Mouse (Mus musculus): ENCODE data around the gene Xlr4c. TPM values are rescaled to one million over a fixed set of nuclear protein-coding genes. Genes with fewer than 3 reads are reported as not detected.
"Not testable (repeated sequence)": the region's sequence is repeated elsewhere in the genome, so short reads cannot be mapped to it uniquely, and the experiment has no call there.

The Xlr4c gene
- polyA plus RNA-seq, 1 experiment from 2014 or later = not detected

GRCm38 (mm10) chrX:73191934-73192333, 51.0 kb downstream of the Xlr4c start, which contains the start of gene Xlr3b:
Gene Xlr3b, plus strand, starts transcription at chrX:73192207.
- not testable (repeated sequence) for H3K27me3 ChIP-seq (ENCODE audit: control insufficient read depth, insufficient read depth, low read length); ATAC-seq (ENCODE audit: low FRiP score); H3K27ac ChIP-seq (ENCODE audit: low read depth, low read length); H3K36me3 ChIP-seq (ENCODE audit: control insufficient read depth, insufficient read depth, low read length); H3K4me3 ChIP-seq (ENCODE audit: low read depth, low read length); H3K4me2 ChIP-seq (replicated peaks; ENCODE audit: low read depth, low read length); H3K4me1 ChIP-seq (replicated peaks; ENCODE audit: control insufficient read depth, insufficient read depth, low read length); H3K9me3 ChIP-seq (ENCODE audit: control insufficient read depth, low read length); H3K9ac ChIP-seq (ENCODE audit: low read depth, low read length); DNase-seq (ENCODE audit: low spot score)
- WGBS = 77% methylated on average over 9 of the region's 12 CpGs

Other genes starting within 250 kb of the Xlr4c start
- gene Pnma5, start 206.0 kb downstream of the Xlr4c start, polyA plus RNA-seq (2014; fragmentation: Nextera tagmentation; extraction: Ambion mirVana) = not detected in 2 replicates
- gene Pnma3, start 178.3 kb downstream of the Xlr4c start, polyA plus RNA-seq (2014; fragmentation: Nextera tagmentation; extraction: Ambion mirVana) = 0.27 and 0.90 TPM in 2 replicates
- gene Xlr4a, start 160.7 kb downstream of the Xlr4c start, polyA plus RNA-seq (2014; fragmentation: Nextera tagmentation; extraction: Ambion mirVana) = 0.43 TPM in 1 of 2 replicates, not detected in the other
- 4.5 and 6.0 TPM in 2 replicates for gene Xlr3a, start 146.0 kb downstream of the Xlr4c start, polyA plus RNA-seq (2014; fragmentation: Nextera tagmentation; extraction: Ambion mirVana)
- not detected in 2 replicates for gene Gm14685, start 126.1 kb downstream of the Xlr4c start, polyA plus RNA-seq (2014; fragmentation: Nextera tagmentation; extraction: Ambion mirVana)
- gene Xlr5b, start 94.3 kb downstream of the Xlr4c start, polyA plus RNA-seq (2014; fragmentation: Nextera tagmentation; extraction: Ambion mirVana) = not detected in 2 replicates
- 0.11 TPM in 1 of 2 replicates, not detected in the other for gene DXBay18, start 93.7 kb downstream of the Xlr4c start, polyA plus RNA-seq (2014; fragmentation: Nextera tagmentation; extraction: Ambion mirVana)
- gene Spin2d, start 66.1 kb downstream of the Xlr4c start, polyA plus RNA-seq (2014; fragmentation: Nextera tagmentation; extraction: Ambion mirVana) = not detected in 2 replicates
- gene Xlr3b, start 50.9 kb downstream of the Xlr4c start, polyA plus RNA-seq (2014; fragmentation: Nextera tagmentation; extraction: Ambion mirVana) = 19.0 and 20.5 TPM in 2 replicates
- 0.35 and 0.49 TPM in 2 replicates for gene Xlr4b, start 28.8 kb downstream of the Xlr4c start, polyA plus RNA-seq (2014; fragmentation: Nextera tagmentation; extraction: Ambion mirVana)
- 16.4 and 17.6 TPM in 2 replicates for gene F8a, start 14.8 kb downstream of the Xlr4c start, polyA plus RNA-seq (2014; fragmentation: Nextera tagmentation; extraction: Ambion mirVana)
- 0.37 and 0.75 TPM in 2 replicates for gene Xlr3c, start 22.3 kb upstream of the Xlr4c start, polyA plus RNA-seq (2014; fragmentation: Nextera tagmentation; extraction: Ambion mirVana)
- not detected in 2 replicates for gene Xlr5a, start 49.8 kb upstream of the Xlr4c start, polyA plus RNA-seq (2014; fragmentation: Nextera tagmentation; extraction: Ambion mirVana)
- not detected in 2 replicates for gene Xlr5c, start 49.8 kb upstream of the Xlr4c start, polyA plus RNA-seq (2014; fragmentation: Nextera tagmentation; extraction: Ambion mirVana)
- gene Gm45015, start 93.7 kb upstream of the Xlr4c start, polyA plus RNA-seq (2014; fragmentation: Nextera tagmentation; extraction: Ambion mirVana) = not detected in 2 replicates
- gene Zfp275, start 99.5 kb upstream of the Xlr4c start, polyA plus RNA-seq (2014; fragmentation: Nextera tagmentation; extraction: Ambion mirVana) = 15.0 and 16.9 TPM in 2 replicates
- gene Gm18336, start 155.6 kb upstream of the Xlr4c start, polyA plus RNA-seq (2014; fragmentation: Nextera tagmentation; extraction: Ambion mirVana) = not detected in 2 replicates
- 0.11 and 0.21 TPM in 2 replicates for gene Zfp92, start 168.0 kb upstream of the Xlr4c start, polyA plus RNA-seq (2014; fragmentation: Nextera tagmentation; extraction: Ambion mirVana)
- gene Trex2, start 192.2 kb upstream of the Xlr4c start, polyA plus RNA-seq (2014; fragmentation: Nextera tagmentation; extraction: Ambion mirVana) = not detected in 2 replicates
- 76.9 and 77.6 TPM in 2 replicates for gene Haus7, start 215.9 kb upstream of the Xlr4c start, polyA plus RNA-seq (2014; fragmentation: Nextera tagmentation; extraction: Ambion mirVana)
- gene Bgn, start 240.5 kb upstream of the Xlr4c start, polyA plus RNA-seq (2014; fragmentation: Nextera tagmentation; extraction: Ambion mirVana) = 38.8 and 53.1 TPM in 2 replicates

Data from hindbrain, embryonic 11.5 days (tissue).